9 mouse cellular contexts compared by ENCODE assay signal in the genomic region with DNA sequence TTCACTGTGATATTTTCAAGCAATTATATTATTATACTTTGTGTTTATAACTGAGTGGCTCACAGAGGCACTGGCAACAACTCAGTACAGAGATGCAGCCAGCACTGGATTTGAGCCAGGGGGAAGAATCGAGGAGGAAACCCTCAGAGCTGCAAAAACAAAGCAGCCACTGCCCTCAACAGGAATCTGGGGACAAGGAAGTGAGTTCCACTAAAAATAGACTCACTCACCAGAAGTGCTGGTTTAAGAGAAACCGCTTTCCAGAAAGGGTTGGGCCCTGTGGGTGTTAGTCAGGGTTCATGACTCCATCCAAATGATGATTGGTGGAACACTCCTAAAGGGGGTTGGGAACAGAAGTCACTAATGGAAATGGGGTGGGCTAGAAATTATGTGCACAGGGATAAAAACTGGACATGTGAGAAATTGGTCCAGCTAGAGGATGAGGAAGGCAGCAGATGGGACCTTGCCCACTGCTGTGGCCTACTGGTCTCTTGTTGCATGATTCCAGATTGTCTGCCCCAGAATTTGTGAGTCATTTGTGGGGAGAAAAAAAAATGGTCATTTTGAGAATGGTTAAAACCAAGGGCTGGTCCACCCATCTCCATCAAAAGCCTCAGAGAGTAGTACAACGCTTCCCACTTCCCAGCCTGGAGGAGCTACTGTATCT. TPM values are rescaled to one million over a fixed set of nuclear protein-coding genes. Genes with fewer than 3 reads are reported as not detected.
DNase-seq lines count a peak whose midpoint lies in the region; ATAC-seq and TF ChIP-seq lines count a peak whose summit lies in the region.
"Had no signal": no experiment of that assay in that cellular context is flagged by ENCODE, and none has a peak within 500 bp of the region (broad histone marks: within the 10 kb centered on the region; RNA-seq: fewer than 3 reads in every experiment).

No protein-coding gene starts in this region.

- H3K27ac ChIP-seq in heart, embryonic 13.5 days (replicated peaks) = 0 out of 2 replicates have a peak overlapping the region, but pooled peaks have one; percentile 0
- H3K27ac ChIP-seq in layer of hippocampus, adult 2 months = peak overlapping the region; percentile 63
- no peak overlapping the region for H3K27ac ChIP-seq in midbrain, embryonic 13.5 days
- H3K27ac ChIP-seq: midbrain, embryonic 12.5 days had no signal

- no peaks in the 10 kb centered on the region for H3K9me3 ChIP-seq in heart, embryonic 13.5 days
- H3K9me3 ChIP-seq in midbrain, embryonic 13.5 days = no peaks in the 10 kb centered on the region
- H3K9me3 ChIP-seq: midbrain, embryonic 12.5 days had no signal

- no peak overlapping the region for H3K4me2 ChIP-seq in heart, embryonic 13.5 days
- H3K4me2 ChIP-seq in midbrain, embryonic 13.5 days (replicated peaks) = no peak overlapping the region
- H3K4me2 ChIP-seq: midbrain, embryonic 12.5 days had no signal

- peak; percentile 56 for DNase-seq in layer of hippocampus, adult 11-12 months (ENCODE audit: low spot score)
- no peak for DNase-seq in layer of hippocampus, adult 9-10 months (ENCODE audit: low spot score)
- peak; percentile 39 for DNase-seq in adrenal gland, postnatal 25 days
- DNase-seq in layer of hippocampus, adult 2 months (ENCODE audit: low spot score in 2 of 2) = peak; percentile 21 to 24
- DNase-seq in retina, postnatal 1 day = no peak

- peaks cover 11% of the 10 kb centered on the region for H3K4me1 ChIP-seq in heart, embryonic 13.5 days
- no peaks in the 10 kb centered on the region for H3K4me1 ChIP-seq in midbrain, embryonic 13.5 days (replicated peaks)
- H3K4me1 ChIP-seq: midbrain, embryonic 12.5 days had no signal

- no peak overlapping the region for H3K9ac ChIP-seq in heart, embryonic 13.5 days
- H3K9ac ChIP-seq in midbrain, embryonic 13.5 days (replicated peaks) = no peak overlapping the region
- H3K9ac ChIP-seq: midbrain, embryonic 12.5 days had no signal

- no peaks in the 10 kb centered on the region for H3K36me3 ChIP-seq in heart, embryonic 13.5 days
- no peaks in the 10 kb centered on the region for H3K36me3 ChIP-seq in midbrain, embryonic 13.5 days
- H3K36me3 ChIP-seq: midbrain, embryonic 12.5 days had no signal

- TF ChIP-seq CTCF in layer of hippocampus, adult 2 months (conservative IDR thresholded peaks at IDR 0.05) = peak; percentile 9; the same call in 1 of the 2 replicates

- ATAC-seq in heart, embryonic 13.5 days (ENCODE audit: extremely low read depth, insufficient number of reproducible peaks, low FRiP score, low TSS enrichment) = 0 out of 2 replicates have a peak, but pooled peaks have one; percentile 14
- ATAC-seq in monocyte, adult 5-6 weeks (replicated peaks; ENCODE audit: insufficient number of reproducible peaks, low FRiP score, low TSS enrichment, poor library complexity, severe bottlenecking) = peak; percentile 83; the same call in 1 of the 2 replicates
- ATAC-seq in midbrain, embryonic 13.5 days = no peak

- H3K27me3 ChIP-seq in heart, embryonic 13.5 days (replicated peaks) = no peaks in the 10 kb centered on the region
- H3K27me3 ChIP-seq in midbrain, embryonic 13.5 days = no peaks in the 10 kb centered on the region
- H3K27me3 ChIP-seq: midbrain, embryonic 12.5 days had no signal

- 32% methylated on average over 3 of the region's 3 CpGs for WGBS in heart, embryonic 13.5 days
- WGBS in midbrain, embryonic 13.5 days = 81% methylated on average over 3 of the region's 3 CpGs

- no peak overlapping the region for H3K4me3 ChIP-seq in heart, embryonic 13.5 days
- H3K4me3 ChIP-seq in layer of hippocampus, adult 2 months = no peak overlapping the region
- no peak overlapping the region for H3K4me3 ChIP-seq in midbrain, embryonic 13.5 days (replicated peaks)
- H3K4me3 ChIP-seq: midbrain, embryonic 12.5 days had no signal

RNA-seq across cellular contexts. Expression of a gene that starts 20.5 kb away (rescaled TPM):
- total RNA-seq in adrenal gland, postnatal 25 days (2021) = 446 and 487 TPM in 2 replicates
- 0.27 and 0.33 TPM in 2 replicates for polyA plus RNA-seq in heart, embryonic 13.5 days (2015; fragmentation: Nextera tagmentation; extraction: Ambion mirVana)
- 10 to 100 TPM; 18.8 to 20.2 TPM for total RNA-seq in layer of hippocampus, adult 2 months (2021)
- total RNA-seq in monocyte, adult 5-6 weeks (2017) = 292 to 373 TPM (median 293 TPM) in 3 replicates
- 0.08 and 0.13 TPM in 2 replicates for polyA plus RNA-seq in midbrain, embryonic 13.5 days (2015; fragmentation: Nextera tagmentation; extraction: Ambion mirVana)

Comparison
In these comparisons a context has a peak if more than half of its experiments do, and no peak if none do; other contexts are left out.
1. DNase-seq: peak in layer of hippocampus, adult 11-12 months (single experiment), adrenal gland, postnatal 25 days (single experiment) and layer of hippocampus, adult 2 months (2 of 2); none in layer of hippocampus, adult 9-10 months (single experiment) and retina, postnatal 1 day (single experiment).
2. RNA of a gene that starts 20.5 kb away (total RNA-seq): 446 to 487 TPM in adrenal gland, postnatal 25 days and 292 to 373 TPM in monocyte, adult 5-6 weeks; 18.8 to 20.2 TPM in layer of hippocampus, adult 2 months; every median in the first group is over 10 times any median in the second.